Mouse (Mus musculus) hindbrain, embryonic 13.5 days (tissue): ENCODE results near the gene Zmym2. TPM values are rescaled to one million over a fixed set of nuclear protein-coding genes. Genes with fewer than 3 reads are reported as not detected.

ENCODE experiments used
- ATAC-seq: fragments of 200-750 bp; cut with Nextera tagmentation; 2 replicates; pipeline ENCODE4 v1.8.0; 2017; ENCODE audit warnings: moderate TSS enrichment; ENCODE audit not compliant: low FRiP score
- H3K27ac ChIP-seq: fragments of 300-500 bp; sonication (generic); 2 replicates; pipeline ENCODE4 v1.5.1; 2015; ENCODE audit warnings: inconsistent platforms, mild to moderate bottlenecking, moderate library complexity
- H3K27me3 ChIP-seq: fragments of 300-500 bp; sonication (generic); 2 replicates; pipeline ENCODE4 v1.6.1; 2015; ENCODE audit warnings: mild to moderate bottlenecking, inconsistent platforms
- H3K36me3 ChIP-seq: fragments of 300-500 bp; sonication (generic); 2 replicates; pipeline ENCODE4 v1.6.1; 2015; ENCODE audit warnings: mild to moderate bottlenecking, inconsistent platforms
- H3K4me1 ChIP-seq: fragments of 300-500 bp; sonication (generic); replicated peaks from 2 replicates; pipeline ENCODE4 v1.6.1; 2015; ENCODE audit warnings: inconsistent platforms
- H3K4me2 ChIP-seq: fragments of 300-500 bp; sonication (generic); 2 replicates; pipeline ENCODE4 v1.6.1; 2015; ENCODE audit warnings: inconsistent platforms, mild to moderate bottlenecking, moderate library complexity
- H3K4me3 ChIP-seq: fragments of 300-500 bp; sonication (generic); 2 replicates; pipeline ENCODE4 v1.5.1; 2015; ENCODE audit warnings: mild to moderate bottlenecking, inconsistent platforms
- H3K9ac ChIP-seq: fragments of 300-500 bp; sonication (generic); 2 replicates; pipeline ENCODE4 v1.6.1; 2015; ENCODE audit warnings: mild to moderate bottlenecking, inconsistent platforms
- H3K9me3 ChIP-seq: fragments of 300-500 bp; sonication (generic); 2 replicates; pipeline ENCODE4 v1.6.1; 2016; ENCODE audit warnings: inconsistent platforms
- WGBS: fragments of 180-500 bp; shearing (Covaris S2); methylation state at CpG from one replicate; pipeline ENCODE4 v1.1.7; 2015; 5-methylcytosine and 5-hydroxymethylcytosine counted together
- polyA plus RNA-seq: library from polyadenylated mRNA; unstranded; fragments of >200 nt; fragmentation: Nextera tagmentation; extraction: Ambion mirVana; gene quantifications from 2 replicates; pipeline ENCODE4 v1.2.1, GENCODE M21; 2015

The Zmym2 gene
- polyA plus RNA-seq, 1 experiment from 2014 or later = 77.0 TPM

DNA sequence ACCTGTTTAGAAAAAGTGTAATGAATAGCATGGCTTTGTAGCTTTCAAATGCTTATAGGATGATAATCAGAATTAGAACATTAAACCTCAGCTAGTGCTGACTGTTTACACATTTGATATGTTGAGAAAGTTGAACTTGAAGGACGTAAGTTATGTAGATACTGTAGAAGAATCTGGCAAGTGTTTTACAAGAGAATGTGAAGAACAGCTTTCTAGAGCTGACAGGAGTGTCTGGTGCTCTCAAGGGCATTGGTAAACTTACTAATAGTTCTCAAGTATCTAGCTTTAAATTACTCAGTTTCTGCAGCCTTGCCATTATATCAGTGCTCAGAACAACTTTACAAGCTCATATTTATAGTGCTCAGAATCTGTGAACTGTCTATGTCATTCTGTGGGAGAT lies 53.5 kb downstream of the Zmym2 start:
- WGBS = 91% methylated on average over 1 of the region's 1 CpGs
- Histone ChIP-seq H3K4me1 (no peaks in the 10 kb centered on the region), H3K27ac (no peak overlapping the region), H3K9me3 (no peaks in the 10 kb centered on the region), H3K4me3 (no peak overlapping the region), H3K9ac (no peak overlapping the region), H3K27me3 (no peaks in the 10 kb centered on the region), H3K36me3 (peaks cover 59% of the 10 kb centered on the region), H3K4me2 (no peak overlapping the region)
- no peak for ATAC-seq

DNA sequence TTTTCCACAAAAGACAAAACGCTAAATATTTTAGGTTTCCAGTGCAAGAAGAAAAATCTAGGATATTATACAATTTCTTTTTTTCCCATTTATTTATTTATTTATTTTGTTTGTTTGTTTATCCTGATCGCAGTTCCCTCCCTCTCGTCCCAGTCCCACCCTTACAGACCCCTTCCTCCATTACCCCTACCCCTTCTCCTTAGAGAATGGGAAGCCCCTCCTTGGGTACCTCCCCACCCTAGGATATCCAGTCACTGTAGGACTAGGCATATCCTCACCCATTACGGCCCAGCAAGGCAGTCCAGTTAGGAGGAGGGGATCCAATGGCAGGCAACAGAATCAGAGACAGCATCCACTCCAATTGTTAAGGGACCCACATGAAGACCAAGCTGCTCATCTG lies 66.5 kb downstream of the Zmym2 start:
- Histone ChIP-seq H3K9ac (no peak overlapping the region), H3K4me1 (no peaks in the 10 kb centered on the region), H3K9me3 (no peaks in the 10 kb centered on the region), H3K4me2 (no peak overlapping the region), H3K4me3 (no peak overlapping the region), H3K27me3 (no peaks in the 10 kb centered on the region), H3K36me3 (peaks cover 66% of the 10 kb centered on the region), H3K27ac (no peak overlapping the region)
- no peak for ATAC-seq
- WGBS = 94% methylated on average over 4 of the region's 4 CpGs

DNA sequence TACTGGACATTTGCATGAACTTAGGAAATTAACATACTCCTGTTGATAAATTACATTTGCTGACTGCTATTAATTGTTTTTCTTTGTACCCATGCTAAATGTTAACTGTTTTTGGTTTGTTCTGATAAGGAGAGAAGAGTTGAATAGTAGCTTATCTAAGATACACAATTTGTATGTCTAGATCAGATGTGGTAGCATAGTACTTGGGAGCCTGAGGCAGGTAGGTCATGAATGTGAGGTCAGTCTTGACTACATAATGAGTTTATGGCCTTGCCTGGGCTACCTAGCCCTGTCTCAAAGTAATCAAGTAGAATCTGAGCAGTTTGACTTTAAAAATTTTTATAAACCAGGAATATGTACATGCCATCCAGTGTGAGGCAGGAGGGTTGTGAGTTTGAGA lies 67.9 kb downstream of the Zmym2 start:
- Histone ChIP-seq H3K9me3 (no peaks in the 10 kb centered on the region), H3K4me3 (no peak overlapping the region), H3K36me3 (peaks cover 65% of the 10 kb centered on the region), H3K27me3 (no peaks in the 10 kb centered on the region), H3K4me1 (no peaks in the 10 kb centered on the region), H3K4me2 (no peak overlapping the region), H3K27ac (no peak overlapping the region), H3K9ac (no peak overlapping the region)
- ATAC-seq = no peak

DNA sequence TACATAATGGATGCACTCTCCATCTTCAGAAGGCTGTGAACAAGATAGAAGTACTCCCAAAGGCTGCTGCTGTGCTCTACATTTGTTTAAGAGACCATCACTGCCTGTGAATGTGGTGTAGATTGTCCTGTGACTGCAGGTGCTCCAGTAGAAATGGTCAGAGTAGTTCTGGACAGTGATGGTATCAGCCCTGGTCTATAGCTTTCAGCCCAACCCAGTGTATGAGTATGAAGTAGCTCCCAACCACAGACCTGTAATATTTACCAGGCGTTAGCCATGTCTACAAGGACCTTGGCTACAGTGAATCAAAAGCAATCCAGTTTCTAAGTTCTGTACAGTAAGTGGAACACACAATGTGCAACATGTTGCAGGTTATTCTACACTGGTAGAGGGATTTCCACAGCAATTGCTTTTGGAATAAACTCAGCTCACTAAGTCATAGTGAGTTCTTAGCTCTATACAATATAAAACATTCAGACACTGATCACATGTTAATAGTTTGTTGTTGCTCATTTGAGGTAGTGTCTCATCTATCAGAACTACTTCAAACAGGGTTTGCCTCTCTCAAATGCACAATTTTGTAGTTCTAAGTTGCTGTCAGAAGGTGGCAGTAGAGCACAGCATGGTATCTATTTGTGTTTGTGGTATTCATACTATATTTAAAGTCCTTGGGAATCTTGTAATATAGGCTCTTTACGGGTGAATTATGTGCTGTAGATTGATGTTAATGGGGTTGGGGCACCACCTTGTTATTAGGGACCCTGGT lies 77.7 kb downstream of the Zmym2 start:
- WGBS = 70% methylated on average over 2 of the region's 2 CpGs

DNA sequence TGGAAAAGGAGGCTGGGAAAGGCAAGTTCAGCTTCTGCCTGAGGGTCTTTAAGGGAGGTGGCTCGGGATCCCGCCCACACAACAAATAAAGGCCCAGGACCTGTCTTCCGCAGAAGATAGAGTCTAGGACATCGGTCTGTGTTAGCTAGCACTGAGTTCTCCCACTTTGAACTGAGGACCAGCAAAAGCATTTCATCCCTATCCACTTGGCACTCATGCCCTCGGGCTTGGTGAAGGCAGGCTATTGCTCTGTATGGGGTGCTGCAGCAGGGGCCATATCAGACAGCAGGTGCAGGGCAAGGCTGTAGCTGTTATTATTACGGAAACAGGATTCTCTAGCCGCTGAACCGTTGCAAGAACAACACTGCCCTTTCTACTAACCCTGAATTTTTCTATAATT lies 83.2 kb downstream of the Zmym2 start:
- H3K4me2 ChIP-seq = no peak overlapping the region
- peak; percentile 52; the same call in 1 of the 2 replicates for ATAC-seq
- H3K27ac ChIP-seq = peak overlapping the region; percentile 36
- H3K27me3 ChIP-seq = no peaks in the 10 kb centered on the region
- 0 out of 2 replicates have a peak, but pooled peaks cover 3% of the 10 kb centered on the region for H3K36me3 ChIP-seq
- H3K9me3 ChIP-seq = no peaks in the 10 kb centered on the region
- 60% methylated on average over 8 of the region's 8 CpGs for WGBS
- no peak overlapping the region for H3K4me3 ChIP-seq
- H3K9ac ChIP-seq = no peak overlapping the region; the same call in 1 of the 2 replicates
- H3K4me1 ChIP-seq = peaks cover 12% of the 10 kb centered on the region; the same call in 1 of the 2 replicates

More for the DNA sequence above, 77.7 kb downstream of the Zmym2 start:
- Histone ChIP-seq H3K4me2 (no peak overlapping the region), H3K36me3 (peaks cover 31% of the 10 kb centered on the region), H3K4me1 (no peaks in the 10 kb centered on the region), H3K4me3 (no peak overlapping the region), H3K27me3 (no peaks in the 10 kb centered on the region), H3K9ac (no peak overlapping the region), H3K9me3 (no peaks in the 10 kb centered on the region), H3K27ac (no peak overlapping the region)
- ATAC-seq = peak; percentile 43; the same call in 1 of the 2 replicates

DNA sequence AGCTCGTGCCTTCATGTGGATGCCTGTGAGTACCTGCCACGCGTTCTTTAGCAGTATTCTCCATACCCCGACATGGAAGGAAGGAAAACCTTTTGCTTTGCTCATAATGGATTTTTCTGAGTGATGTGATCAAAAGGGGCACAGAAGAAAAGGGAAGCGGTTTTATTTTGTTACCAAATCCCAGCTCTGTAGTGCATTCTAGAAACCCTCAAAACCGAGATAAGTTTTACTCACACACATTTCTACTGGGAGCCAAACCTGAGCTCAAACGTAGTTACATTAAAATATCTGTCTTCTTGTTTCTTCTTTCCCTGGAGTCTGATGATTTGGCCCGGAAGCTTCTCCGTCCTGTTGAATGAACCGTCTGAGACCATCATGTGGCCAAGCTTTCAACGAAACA lies 83.7 kb downstream of the Zmym2 start:
- Histone ChIP-seq H3K9me3 (no peaks in the 10 kb centered on the region), H3K9ac (no peak overlapping the region; the same call in 1 of the 2 replicates), H3K36me3 (0 out of 2 replicates have a peak, but pooled peaks cover 3% of the 10 kb centered on the region), H3K4me1 (peaks cover 12% of the 10 kb centered on the region; the same call in 1 of the 2 replicates), H3K4me3 (no peak overlapping the region), H3K4me2 (no peak overlapping the region), H3K27ac (peak overlapping the region; percentile 36; the same call in 1 of the 2 replicates), H3K27me3 (no peaks in the 10 kb centered on the region)
- 66% methylated on average over 11 of the region's 11 CpGs for WGBS
- ATAC-seq = 0 out of 2 replicates have a peak, but pooled peaks have one; percentile 36

DNA sequence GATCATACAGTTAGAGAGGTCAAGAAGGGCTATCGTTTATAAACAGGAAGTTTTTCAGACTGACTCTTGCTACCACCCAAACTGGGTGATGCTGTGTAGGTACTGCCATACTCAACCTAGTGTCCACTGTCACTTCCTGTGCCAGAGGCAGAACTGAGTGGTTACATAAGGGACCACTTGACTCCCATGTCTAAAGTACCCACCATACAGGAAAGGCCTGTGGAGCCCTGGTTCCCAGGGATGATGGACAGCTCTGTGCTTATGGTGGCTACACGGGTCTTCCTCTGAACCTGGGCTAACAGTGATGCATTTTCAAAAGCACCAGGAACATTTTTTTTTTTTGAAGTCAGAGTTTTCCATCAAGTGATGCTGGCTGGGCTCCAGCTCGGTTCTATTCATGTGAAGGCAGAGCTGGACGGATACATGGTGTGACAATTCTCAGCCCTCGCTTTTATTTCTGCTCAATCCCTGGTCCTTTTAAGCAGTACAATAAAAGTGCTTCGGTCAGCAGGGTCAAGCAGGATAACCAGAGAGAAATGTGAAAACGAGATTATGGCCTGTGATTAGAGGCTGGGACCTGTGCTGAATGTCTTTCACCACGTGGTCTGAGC lies 91.7 kb downstream of the Zmym2 start:
- 0 out of 2 replicates have a peak, but pooled peaks have one; percentile 28 for ATAC-seq
- H3K4me3 ChIP-seq = no peak overlapping the region
- 59% methylated on average over 8 of the region's 8 CpGs for WGBS
- H3K36me3 ChIP-seq = no peaks in the 10 kb centered on the region
- no peak overlapping the region for H3K27ac ChIP-seq
- 0 out of 2 replicates have a peak, but pooled peaks cover 8% of the 10 kb centered on the region for H3K4me1 ChIP-seq
- H3K9me3 ChIP-seq = no peaks in the 10 kb centered on the region
- no peak overlapping the region for H3K9ac ChIP-seq
- no peak overlapping the region for H3K4me2 ChIP-seq
- H3K27me3 ChIP-seq = no peaks in the 10 kb centered on the region

DNA sequence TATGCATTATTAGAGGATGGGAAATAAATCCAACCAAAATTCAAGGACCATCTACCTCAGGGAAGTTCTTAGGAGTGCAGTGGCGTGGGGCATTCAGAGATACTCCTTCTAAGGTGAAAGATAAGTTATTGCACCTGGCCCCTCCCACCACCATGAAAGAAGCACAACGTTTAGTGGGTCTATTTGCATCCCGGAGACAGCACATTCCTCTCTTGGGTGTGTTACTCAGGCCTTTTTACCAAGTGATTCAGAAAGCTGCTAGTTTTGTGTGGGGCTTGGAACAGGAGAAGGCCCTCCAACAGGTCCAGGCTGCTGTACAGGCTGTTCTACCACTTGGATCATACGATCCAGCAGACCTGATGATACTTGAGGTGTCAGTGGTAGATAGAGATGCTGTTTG lies 102.2 kb downstream of the Zmym2 start:
- Histone ChIP-seq H3K27ac (no peak overlapping the region), H3K4me3 (no peak overlapping the region), H3K36me3 (no peaks in the 10 kb centered on the region), H3K9ac (no peak overlapping the region), H3K27me3 (no peaks in the 10 kb centered on the region), H3K4me1 (no peaks in the 10 kb centered on the region), H3K4me2 (no peak overlapping the region), H3K9me3 (no peaks in the 10 kb centered on the region)
- 82% methylated on average over 4 of the region's 4 CpGs for WGBS
- ATAC-seq = no peak

Other genes starting within 250 kb of the Zmym2 start
- gene Mphosph8, start 218.4 kb upstream of the Zmym2 start, polyA plus RNA-seq = 48.2 and 48.5 TPM in 2 replicates
- 40.6 and 45.7 TPM in 2 replicates for gene Pspc1, start 108.3 kb upstream of the Zmym2 start, polyA plus RNA-seq
- 33.7 and 36.3 TPM in 2 replicates for gene Zmym5, start 74.9 kb upstream of the Zmym2 start, polyA plus RNA-seq
- 0.27 and 0.69 TPM in 2 replicates for gene Gja3, start 171.4 kb downstream of the Zmym2 start, polyA plus RNA-seq
- gene Gjb2, start 218.0 kb downstream of the Zmym2 start, polyA plus RNA-seq = 15.3 and 17.0 TPM in 2 replicates
- gene Gm4491, start 229.2 kb downstream of the Zmym2 start, polyA plus RNA-seq = not detected in 2 replicates
- 18.0 and 18.4 TPM in 2 replicates for gene Gjb6, start 247.0 kb downstream of the Zmym2 start, polyA plus RNA-seq